Mouse (Mus musculus) layer of hippocampus, adult 9-11 months (tissue): Measurements from ENCODE around the gene Tmem35b.
A peak's percentile ranks its signal among the peaks of the same experiment; 100 is the strongest.
"Not testable (repeated sequence)": the region's sequence is repeated elsewhere in the genome, so short reads cannot be mapped to it uniquely, and the experiment has no call there.

Experiments used
- DNase-seq: peaks from one replicate; pipeline ENCODE4 v3.0.0; 2022

Gene Tmem35b

GRCm38 (mm10) chr4:127123391-127123790 is at the start of gene Tmem35b:
Tmem35b (plus strand) TSS chr4:127123691.
- no peak for DNase-seq

GRCm38 (mm10) chr4:127074915-127075314 is 48.6 kb upstream of the Tmem35b start:
- no peak for DNase-seq

DNA sequence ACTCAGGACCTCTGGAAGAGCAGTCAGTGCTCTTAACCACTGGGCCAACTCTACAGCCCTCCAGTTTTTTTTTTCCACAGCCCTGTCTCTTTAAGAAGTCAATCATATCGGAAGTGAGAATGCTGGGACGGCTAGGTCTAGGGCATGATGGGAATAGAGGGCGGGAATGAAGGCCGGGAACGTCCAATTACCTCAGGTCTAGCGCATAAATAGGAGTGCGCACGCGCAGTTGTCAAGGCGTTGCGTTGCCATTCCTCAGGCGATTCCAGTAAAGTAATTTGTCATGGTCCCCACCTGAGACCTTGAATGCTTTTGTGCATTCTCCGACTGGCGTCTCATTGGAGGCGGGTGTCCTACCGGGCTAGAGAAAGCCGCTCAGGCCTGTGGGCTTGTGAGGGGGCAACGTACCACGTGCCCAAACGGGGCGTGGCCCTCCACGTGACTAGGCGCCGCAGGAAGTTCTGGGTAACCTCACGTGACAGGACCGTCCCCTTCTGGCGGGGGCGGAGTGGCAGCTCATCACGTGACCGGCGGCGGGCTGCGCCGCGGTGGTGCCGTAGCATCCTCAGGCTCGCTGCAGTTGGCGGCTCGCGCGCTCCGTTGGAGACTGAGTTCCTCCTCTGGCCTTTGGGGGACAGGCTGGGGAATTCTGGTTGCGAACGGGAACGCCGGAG is 46.5 kb upstream of the Tmem35b start, which contains the start of gene Zmym6:
Gene Zmym6, plus strand, starts transcription at position 509 of the 674 bp plus-strand sequence.
- peak; percentile 97 for DNase-seq

DNA sequence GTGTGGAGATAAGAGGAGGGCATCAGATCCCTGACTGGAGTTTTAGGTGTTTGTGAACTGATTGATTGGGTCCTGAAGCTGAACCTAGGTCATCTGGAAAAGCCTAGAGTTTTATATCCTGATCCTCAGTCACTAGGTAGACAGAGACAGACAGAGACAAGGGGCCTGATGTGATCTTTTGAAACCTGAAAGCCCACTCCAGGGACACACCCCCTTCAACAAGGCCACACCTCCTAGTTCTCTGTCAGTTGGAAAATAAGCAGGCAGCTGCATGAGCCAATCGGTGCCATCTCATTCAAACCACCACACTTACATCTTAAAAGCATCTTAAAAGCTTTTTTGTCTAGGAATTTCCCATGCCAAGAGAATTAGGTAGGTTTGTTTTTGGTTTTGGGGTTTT is 42.7 kb upstream of the Tmem35b start:
- DNase-seq, result no peak

DNA sequence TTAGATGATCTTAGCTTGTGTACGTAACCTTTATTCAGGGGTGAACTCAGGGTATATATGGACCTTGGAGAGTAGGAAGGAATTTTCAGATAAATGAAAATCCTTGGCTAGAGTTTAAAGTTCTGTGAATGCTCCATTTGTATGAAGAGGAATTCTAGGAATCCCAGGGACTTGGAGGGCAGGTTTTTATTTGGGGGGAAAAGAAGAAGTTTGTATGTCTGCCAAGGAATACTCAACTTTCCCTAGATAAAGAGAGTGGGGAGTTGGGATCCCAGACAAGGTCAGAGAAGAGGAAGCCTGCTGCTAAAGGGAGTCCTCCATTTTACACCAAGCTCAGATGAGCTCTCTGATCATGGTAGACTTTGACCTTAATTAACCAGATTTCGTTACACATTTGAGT is 40.4 kb upstream of the Tmem35b start:
- DNase-seq, result no peak

DNA sequence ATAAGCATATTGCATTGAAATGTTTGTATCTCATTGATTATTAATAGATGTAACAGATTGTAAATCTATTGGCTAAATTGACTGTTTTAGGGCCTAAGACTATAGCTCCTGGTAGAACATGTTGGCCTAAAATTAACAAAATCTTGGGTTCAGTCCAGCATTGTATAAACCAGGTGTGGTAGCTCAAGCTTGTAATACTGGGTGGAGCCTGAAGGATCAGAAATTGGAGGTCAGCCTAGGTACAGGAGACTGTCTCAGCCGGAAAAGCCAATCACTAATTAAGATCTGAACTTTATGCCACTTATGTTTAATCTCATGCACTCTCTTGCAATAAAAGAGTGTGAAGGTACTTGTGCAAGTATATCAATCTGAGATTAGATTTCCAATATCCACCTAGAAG is 37.7 kb upstream of the Tmem35b start:
- DNase-seq, result no peak

DNA sequence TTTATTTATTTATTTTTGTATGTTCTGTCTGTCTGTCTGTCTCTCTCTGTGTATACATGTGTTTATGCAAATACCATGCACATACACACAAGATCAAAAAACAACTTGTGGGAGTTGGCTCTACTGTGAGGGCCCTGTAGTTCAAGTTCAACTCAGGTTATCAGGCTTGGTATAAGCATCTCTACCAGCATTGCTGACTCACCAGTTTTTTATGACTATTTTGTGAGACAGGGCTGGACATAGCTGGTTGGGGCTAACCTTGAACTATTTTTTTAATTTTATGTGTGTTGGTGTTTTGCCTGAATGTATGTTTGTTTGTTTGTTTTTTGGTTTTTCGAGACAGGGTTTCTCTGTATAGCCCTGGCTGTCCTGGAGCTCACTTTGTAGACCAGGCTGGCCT is 32.3 kb upstream of the Tmem35b start:
- no peak for DNase-seq

DNA sequence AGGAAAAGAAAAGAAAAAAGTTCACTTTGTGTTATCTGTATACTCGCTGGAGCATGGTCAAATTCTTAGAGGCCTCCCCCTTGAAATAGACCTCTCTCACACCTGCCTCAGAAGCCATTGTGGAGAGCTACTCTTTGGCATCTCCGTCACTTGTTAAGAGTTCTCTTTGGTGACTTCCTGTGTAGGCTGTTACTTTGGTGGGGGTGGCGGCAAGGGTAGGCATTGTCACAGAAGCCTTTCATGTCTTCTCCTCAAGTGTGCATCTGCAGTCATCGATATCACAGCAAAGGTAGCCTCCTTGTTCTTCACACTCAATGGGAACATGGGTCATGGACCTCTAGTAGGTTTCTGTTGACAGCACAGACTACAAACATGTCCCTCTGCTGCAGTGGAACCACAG is 28.4 kb upstream of the Tmem35b start:
- no peak for DNase-seq

DNA sequence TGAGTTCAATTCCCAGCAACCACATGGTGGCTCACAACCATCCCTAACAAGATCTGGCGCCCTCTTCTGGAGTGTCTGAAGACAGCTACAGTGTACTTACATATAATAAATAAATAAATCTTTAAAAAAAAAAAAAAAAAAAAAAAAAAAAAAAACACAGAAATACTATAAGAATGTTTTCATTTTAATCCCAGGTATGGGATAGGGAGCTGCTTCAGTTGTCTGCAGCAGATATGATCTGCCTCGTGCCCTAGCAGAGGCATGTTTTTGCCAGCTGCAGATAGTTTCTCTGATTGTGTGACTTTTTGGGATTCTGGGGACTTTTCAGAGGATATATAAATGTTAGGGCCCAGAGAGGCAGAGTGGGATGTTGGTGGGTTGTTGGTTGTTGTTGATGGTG is 23.9 kb upstream of the Tmem35b start:
- not testable (repeated sequence) for DNase-seq

DNA sequence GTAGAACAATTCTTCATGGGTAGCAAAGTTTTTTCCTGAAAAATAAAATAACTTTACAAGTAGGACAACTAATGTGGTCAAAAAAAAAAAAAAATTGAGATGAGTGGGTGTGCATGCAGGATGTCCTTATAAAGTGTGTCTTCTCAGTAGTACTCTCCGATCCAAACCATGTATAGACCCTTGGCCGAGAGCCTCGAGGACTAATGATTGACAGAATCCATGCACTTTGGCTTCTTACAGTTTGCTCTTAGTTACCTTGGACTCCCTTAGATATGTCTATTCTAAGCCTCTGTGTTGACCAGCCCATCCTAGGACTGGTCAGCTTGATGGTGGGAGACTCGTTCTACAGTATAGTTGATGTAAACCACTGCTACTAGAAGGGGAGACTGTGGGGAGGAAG is 15.9 kb upstream of the Tmem35b start:
- no peak for DNase-seq

DNA sequence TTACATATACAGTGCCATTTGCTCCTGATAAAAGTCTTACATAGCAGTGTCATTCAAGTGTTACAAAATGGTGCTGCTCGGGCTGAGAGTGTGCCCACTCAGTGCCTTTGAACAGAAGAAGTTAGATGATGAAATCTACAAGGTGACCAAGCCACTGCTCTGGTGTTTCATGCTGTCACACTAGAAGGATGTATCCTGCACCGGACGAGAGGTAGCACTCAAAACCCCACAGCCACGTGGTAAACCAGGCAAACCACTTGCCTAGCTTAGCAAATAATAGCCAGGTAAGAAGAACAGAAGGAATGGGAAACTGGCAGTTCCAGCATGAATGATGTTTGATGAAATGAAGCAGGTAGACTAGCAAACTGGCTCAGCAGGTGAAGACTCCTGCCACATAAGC is 12.9 kb upstream of the Tmem35b start:
- no peak for DNase-seq

GRCm38 (mm10) chr4:127124331-127124730 is 840 bp downstream of the Tmem35b start:
- no peak for DNase-seq

DNA sequence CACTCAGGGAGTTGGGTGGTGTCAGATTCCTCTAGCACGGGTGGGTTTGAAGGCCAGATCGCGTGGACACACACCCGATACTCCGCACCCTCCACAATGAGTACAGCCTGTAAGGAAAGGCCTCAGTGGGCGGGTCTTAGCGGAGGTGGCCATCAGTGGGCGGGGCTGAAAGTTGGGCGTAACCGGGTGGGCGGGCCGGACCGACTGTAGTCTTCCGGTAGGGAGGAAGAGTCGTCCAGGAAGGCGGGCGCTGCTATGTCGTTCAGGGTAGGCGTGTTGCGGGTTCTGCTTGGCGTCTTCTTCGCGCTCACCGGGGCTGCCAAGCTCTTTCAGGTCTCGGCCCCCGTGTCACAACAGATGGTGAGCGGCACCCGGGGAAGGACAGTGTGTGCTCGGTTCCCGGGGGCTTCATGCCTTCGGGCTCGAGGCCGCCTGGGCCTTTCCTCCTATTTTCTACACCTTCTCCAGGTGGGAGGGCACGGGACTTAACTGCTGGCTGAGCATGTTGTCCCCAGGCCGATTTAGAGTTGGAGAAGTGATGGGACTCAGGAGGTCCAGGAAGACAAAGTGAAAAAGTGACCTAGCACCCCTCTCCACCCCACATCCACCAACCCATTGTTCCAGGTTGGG is 2.5 kb downstream of the Tmem35b start:
- peak; percentile 58 for DNase-seq

GRCm38 (mm10) chr4:127134687-127135086 is 11.2 kb downstream of the Tmem35b start:
- no peak for DNase-seq

GRCm38 (mm10) chr4:127137591-127137990 is 14.1 kb downstream of the Tmem35b start:
- no peak for DNase-seq

DNA sequence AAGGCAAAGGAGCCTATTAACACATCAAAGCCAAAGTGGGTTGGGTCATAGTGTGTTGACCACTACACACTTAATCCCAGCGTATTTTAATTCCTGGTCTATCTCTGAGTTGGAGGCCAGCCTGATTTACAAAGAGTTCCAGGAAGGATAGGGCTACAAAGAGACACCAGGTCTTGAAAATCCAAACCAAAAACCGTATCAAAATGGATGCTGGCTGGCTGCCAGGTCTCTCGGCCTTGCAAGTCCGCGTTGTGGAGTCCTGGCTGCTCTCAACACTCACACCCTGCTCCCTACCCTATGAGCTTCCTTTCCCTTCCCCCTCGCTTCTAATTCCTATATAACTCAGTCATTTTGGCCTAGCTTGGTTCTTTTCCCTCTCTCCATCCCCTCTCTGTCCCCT is 15.0 kb downstream of the Tmem35b start:
- DNase-seq, result no peak

DNA sequence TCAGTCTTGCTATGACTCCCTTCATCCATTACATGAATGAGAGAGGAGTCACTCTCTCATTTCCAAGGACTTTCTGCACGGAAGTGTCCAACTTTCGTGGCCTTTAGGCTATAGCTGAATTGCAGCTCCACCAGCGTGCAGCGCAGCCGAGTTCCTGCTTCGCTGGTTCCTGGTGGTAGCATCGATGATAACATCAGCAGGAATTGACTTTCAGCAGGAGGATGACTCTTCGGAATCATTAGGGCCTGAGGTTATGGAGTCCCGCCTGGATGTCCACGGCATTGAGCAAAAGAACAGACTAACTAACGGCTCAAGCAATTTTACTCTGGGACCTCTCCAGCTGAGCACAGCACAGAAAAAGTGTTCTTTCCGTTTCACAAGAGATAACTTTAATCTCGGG is 26.5 kb downstream of the Tmem35b start:
- DNase-seq, result no peak

DNA sequence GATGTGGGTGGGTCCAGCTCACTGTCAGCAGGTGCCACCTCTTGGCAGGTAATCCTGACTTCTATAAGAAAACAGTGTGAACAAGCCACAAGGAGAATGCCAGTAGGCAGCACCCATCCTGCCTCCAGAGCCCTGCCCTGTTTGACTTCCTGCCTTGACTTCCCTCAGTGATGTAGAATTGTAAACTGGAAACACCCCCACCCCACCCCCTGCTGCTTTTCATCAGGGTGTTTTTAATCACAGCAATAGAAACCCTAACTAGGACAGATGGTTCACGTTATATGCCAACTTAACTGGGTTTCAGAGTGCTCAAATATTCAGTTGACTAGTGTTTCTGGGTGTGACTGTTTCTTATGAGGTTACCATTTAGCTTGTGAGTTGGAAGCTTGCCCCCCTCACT is 29.9 kb downstream of the Tmem35b start:
- DNase-seq, result no peak

GRCm38 (mm10) chr4:127155757-127156156 is 32.3 kb downstream of the Tmem35b start:
- DNase-seq, result no peak

DNA sequence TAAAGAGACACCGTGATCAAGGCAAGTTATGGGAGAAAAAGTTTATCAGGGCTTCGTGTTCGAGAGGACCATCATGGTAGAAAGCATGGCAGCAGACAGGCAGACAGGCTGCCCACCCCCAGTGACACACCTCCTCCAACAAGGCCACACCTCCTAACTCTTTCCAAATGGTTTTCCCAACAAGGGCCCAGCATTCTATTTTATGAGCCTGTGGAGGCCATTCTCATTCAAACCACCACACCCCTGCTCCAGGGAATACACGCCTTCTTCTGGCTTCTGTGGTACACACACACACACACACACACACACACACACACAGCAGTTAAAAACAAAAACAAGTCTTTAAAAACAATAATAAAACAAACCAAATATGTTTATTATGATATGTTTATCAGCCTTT is 34.3 kb downstream of the Tmem35b start:
- no peak for DNase-seq

GRCm38 (mm10) chr4:127163926-127164325 is 40.4 kb downstream of the Tmem35b start:
- no peak for DNase-seq

GRCm38 (mm10) chr4:127167096-127167495 is 43.6 kb downstream of the Tmem35b start:
- DNase-seq, result no peak

- DNase-seq, result no peak
Measured at GRCm38 (mm10) chr4:127167731-127168130, 44.2 kb downstream of the Tmem35b start.

DNA sequence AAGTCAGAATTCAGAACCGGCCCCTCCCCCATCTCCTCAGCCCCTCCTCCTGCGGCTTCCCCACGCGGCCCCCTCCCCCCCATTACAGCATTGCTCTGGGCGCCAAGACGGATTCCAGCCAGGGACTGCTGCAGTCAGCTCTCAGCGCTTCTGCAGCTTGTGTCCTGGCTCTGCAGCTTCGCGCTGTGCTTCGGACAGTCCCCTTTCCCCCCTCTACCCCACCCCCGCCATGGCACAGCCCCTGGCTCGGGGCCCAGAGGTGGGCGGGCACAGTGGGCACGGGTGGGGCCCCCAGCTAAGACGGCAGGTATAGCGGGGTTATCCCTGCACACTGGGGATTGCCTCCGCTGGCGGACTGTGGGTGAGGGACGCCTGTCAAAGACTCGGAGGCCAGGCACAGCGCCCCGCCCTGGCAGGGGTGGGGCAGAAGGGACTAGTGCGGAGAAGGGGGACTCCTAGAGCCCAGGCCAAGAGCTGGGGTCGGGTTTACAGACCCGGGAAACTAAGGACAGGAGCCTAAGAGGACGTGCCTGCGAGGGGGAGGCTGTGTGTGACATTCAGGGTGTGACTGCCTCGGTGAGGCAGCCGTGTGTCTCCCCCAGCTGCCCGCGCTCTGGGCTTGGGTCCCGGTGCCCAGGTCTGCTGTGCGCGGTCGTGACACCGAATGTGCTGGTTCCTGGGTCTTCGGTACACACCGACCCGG is 44.9 kb downstream of the Tmem35b start:
- DNase-seq, result peak; percentile 48
